Mouse (Mus musculus): ENCODE measurements at regions not wholly inside any gene's neighbourhood (a gene's known extent, or its start where the extent isn't known, plus 50 kb on each side); places are given as distances from the start of the nearest gene placed in this dataset.

DNA sequence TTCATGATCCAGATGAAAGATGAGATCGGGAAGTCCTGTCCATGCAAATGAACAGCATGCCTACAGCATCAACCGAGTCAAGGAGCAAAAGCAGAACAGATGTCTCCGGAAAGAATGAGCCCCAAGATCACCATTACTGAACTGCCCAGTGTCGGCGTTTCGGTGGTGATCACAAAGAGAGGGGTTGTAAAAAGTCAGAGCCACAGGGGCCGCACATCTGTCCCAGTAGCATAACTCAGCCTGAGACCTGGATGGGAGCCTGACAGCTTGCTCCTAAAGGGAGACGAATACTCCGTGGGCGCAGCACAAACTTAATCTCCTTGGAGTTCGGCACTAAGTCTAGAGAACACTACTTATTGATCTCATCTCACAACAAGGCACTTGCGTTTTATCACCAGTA, 151.3 kb upstream of the Trhde start:
- no peak overlapping the region for H3K4me3 ChIP-seq
- TF ChIP-seq CTCF (conservative IDR thresholded peaks at IDR 0.05), result no peak
- no peak for DNase-seq (ENCODE audit: low spot score in 2 of 2)
- H3K27ac ChIP-seq, result no peak overlapping the region

DNA sequence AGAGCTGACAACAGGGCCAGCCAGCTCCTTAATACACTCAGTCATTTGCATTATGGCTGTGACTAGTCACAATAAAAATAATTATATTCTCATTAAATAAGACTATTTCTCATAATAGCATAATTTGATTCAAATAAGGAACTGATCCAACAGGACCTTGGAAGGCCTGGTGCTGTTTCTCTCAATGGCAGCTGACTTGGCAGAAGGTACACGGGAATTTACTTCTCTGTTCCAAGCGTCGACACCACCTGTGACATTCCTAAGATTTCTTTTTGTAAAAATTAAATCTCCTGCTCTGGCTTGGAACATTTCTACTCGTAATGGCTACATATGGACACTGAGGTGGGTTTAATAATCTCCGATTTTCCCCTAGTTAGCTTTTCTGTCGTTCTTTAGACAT, 147.1 kb upstream of the Trhde start:
- DNase-seq (ENCODE audit: low spot score in 2 of 2), result no peak
- H3K27ac ChIP-seq, result no peak overlapping the region
- no peak for TF ChIP-seq CTCF (conservative IDR thresholded peaks at IDR 0.05)
- H3K4me3 ChIP-seq, result no peak overlapping the region

DNA sequence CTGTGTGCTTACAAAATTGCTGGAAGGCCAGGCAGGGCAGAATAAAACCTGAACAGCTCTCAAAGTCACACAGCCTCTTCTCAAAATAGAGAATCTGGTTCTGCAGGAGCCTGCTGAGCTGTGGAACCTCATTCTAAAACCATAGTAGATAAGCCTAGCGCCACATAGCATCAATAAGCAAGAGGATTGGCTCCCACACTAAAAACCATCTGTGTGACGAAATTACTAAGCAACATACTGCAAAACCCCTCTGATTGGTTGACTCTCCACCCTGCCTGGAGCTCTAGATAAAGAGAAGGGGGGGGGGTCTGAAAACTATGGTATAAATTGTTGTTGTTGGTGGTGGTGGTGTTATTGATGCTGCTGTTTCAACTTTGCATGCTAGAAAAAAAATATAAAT, 122.6 kb upstream of the Trhde start:
- Histone ChIP-seq H3K27ac (no peak overlapping the region), H3K4me3 (no peak overlapping the region)
- TF ChIP-seq CTCF (conservative IDR thresholded peaks at IDR 0.05), result no peak
- DNase-seq (ENCODE audit: low spot score in 2 of 2), result no peak

DNA sequence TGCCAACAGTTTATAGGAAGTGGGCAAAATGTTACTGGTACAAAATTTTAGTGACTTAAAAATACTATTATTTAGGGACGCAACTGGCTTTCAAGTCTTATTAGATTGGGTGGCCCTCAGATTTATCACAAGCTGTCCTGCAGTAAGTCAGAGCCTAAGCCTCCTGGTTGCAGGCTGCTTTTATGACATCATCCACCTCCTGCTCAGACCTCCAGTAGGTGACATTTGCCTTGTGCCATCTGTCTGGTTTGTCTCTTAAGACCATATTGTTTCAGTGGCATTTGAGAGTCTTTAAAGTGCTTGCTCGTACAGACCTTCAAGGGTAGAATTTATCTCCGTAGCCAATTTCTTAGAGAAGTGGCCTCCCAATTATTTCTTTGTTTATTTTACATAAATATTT, 111.9 kb upstream of the Trhde start:
- no peak for TF ChIP-seq CTCF (conservative IDR thresholded peaks at IDR 0.05)
- no peak overlapping the region for H3K4me3 ChIP-seq
- no peak overlapping the region for H3K27ac ChIP-seq
- DNase-seq (ENCODE audit: low spot score in 2 of 2), result no peak

DNA sequence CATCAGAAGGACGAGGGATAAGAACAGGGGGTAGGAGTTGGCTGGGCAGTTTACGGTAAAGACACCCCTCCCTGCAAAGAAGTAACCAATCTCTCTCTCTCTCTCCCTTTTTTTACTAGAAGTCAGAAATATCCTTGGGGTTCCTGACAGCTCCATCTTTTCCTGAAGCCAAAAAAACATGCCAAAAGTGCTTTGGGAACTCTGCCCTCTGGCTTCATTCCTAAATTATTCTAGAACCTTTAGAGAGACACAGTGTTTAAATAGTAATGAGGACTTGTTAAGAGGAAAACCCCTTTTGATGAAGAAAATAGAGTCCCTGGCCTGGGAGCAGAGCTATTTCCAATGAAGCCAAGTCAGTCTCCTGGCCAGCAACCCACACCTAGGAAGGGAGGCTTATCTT, 89.8 kb upstream of the Trhde start:
- no peak overlapping the region for H3K4me3 ChIP-seq

DNA sequence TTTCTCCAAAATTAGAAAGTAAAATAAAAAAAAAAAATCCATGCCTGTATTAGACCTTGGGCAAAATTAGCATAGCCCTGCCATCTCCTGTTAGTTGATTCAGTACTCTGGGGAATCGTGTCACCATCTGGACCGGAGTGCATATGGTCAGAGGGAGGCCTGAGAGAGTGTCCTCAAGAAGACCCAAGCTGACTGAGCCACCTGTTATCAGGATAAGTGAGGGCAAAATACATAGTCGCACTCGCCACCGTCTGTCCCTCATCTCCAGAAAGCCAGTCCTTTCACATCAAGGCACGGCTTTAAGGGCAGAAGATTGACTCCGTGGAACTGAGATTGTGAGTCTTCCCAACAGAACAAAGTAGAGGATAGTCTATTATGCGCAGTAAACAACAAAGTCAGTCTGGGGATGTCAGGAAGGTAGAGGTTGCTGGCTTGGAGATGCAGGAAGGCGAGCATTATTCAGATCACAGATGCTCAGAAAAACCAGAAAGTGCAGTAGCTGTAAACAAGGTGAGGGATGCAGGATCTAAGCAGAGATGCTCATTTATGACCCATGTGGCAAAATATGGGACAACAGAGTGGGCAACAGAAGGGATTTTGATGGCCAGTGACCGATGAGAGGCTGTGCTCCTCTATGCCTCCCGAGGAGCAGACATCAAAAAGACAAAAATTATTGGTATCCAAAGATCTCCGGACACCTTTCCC, 88.8 kb upstream of the Trhde start:
- Histone ChIP-seq H3K27ac (no peak overlapping the region), H3K4me3 (no peak overlapping the region)
- DNase-seq (ENCODE audit: low spot score in 2 of 2), result no peak
- TF ChIP-seq CTCF (conservative IDR thresholded peaks at IDR 0.05), result no peak

More for the DNA sequence above, 89.8 kb upstream of the Trhde start:
- no peak for TF ChIP-seq CTCF (conservative IDR thresholded peaks at IDR 0.05)
- H3K27ac ChIP-seq, result no peak overlapping the region
- no peak for DNase-seq (ENCODE audit: low spot score in 2 of 2)

DNA sequence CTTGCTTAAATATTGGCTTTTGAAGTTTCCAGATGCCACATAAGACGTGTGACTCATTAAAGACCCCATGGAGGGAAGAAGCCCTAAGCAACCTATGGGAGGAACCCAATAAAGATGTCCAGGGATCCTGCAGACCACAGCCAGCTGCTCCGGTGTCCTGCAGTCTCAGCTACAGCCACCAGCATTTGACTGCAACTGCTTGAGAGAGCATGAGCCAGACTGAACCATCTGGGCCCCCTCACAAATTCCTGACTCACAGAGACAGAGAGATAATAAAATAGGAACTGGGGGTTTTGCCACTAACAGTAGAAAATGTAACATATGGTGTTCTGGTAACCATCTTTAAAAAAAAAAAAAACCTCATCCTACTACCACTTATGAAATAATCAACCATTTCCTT, 69.1 kb upstream of the Trhde start:
- peak; percentile 65 to 81 for DNase-seq (ENCODE audit: low spot score in 2 of 2)
- H3K4me3 ChIP-seq, result no peak overlapping the region
- TF ChIP-seq CTCF (conservative IDR thresholded peaks at IDR 0.05), result 0 out of 2 replicates have a peak, but pooled peaks have one; percentile 8
- H3K27ac ChIP-seq, result peak overlapping the region; percentile 63; the same call in 1 of the 2 replicates

DNA sequence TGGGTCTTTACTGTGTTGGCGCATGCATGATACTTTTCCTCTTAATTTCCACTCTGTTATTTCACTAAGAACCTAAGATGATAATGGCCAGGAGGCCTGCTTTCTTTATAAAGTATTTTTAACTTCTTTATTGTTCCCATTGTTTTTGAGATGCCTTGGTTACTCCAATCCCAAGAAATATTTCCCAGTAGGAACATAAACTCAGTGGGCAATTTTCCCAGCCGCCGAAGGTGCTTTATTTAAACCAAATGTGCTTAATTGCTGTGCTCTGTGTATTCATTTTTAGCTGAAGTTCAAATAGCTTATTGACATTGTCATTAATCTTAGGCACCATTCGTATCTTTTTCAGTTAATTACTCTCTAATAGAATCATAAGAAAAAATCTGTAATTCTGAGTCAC, 55.1 kb upstream of the Trhde start:
- TF ChIP-seq CTCF (conservative IDR thresholded peaks at IDR 0.05), result no peak
- H3K27ac ChIP-seq, result no peak overlapping the region
- no peak for DNase-seq (ENCODE audit: low spot score in 2 of 2)
- no peak overlapping the region for H3K4me3 ChIP-seq

DNA sequence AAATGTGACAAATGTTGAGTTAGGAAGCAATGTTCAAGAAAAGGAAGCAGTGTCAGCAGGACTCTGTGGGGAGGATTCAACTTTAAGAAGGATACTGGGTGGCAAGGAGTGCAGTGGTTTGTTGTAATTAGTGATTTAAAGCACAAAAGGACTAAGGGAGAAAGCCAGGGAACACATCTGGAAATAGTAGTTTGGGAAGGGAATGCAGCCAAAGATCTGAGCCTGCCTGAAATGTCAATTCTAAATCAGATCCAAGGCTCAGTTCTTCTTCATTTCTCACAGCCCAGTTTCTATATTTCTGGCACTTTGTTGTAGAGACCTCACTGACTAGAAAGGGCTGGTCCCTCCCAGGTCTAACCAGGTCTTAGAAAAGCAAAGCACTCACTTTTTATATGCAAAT, 50.6 kb upstream of the Trhde start:
- H3K27ac ChIP-seq, result no peak overlapping the region
- no peak overlapping the region for H3K4me3 ChIP-seq
- no peak for DNase-seq (ENCODE audit: low spot score in 2 of 2)
- no peak for TF ChIP-seq CTCF (conservative IDR thresholded peaks at IDR 0.05)
